Mouse (Mus musculus) E14TG2a.4 (cell line): ENCODE measurements around the gene Fus.

Experiments used
- CTCF ChIP-seq: conservative IDR thresholded peaks from 2 replicates; pipeline ENCODE4 v1.5.1; 2014; ENCODE audit warnings: low read length
- NANOG ChIP-seq: IDR thresholded peaks from 2 replicates; pipeline ENCODE4 v1.6.1; 2014; ENCODE audit warnings: borderline replicate concordance, low read length, mixed read lengths
- POU5F1 ChIP-seq: IDR thresholded peaks from 2 replicates; pipeline ENCODE4 v1.6.1; 2014; ENCODE audit warnings: low read length, borderline replicate concordance

DNA sequence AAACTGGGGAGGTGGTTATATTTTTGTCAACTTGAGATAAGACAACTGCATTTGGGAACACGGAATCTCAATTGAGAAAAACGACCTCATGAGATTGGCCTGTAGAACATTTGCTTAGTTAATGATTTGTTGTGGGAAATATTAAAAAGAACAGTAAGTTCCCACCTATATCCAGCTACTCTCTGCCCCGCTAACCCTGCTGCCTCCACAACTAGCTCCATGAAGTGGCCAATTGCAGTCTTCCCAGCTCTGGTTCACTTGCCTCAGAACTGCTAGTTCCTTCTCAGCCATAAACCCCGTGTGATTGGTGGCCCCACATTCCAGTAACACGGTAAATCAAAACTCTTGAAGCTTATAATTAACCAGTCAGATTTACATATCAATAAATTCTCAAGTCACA is 7.9 kb upstream of the Fus start:
- TF ChIP-seq CTCF (no peak), NANOG (no peak), POU5F1 (no peak)
